Mouse (Mus musculus): ENCODE measurements around the gene Timm8b. TPM values are rescaled to one million over a fixed set of nuclear protein-coding genes. Genes with fewer than 3 reads are reported as not detected.

Timm8b gene
- total and polyA plus RNA-seq, 2 experiments from 2014 or later: 193 to 404 TPM

- DNase-seq (ENCODE audit: low spot score): no peak
- H3K27ac ChIP-seq (ENCODE audit: low read depth, low read length): no peak overlapping the region
- H3K9ac ChIP-seq (replicated peaks; ENCODE audit: low read length, poor library complexity, severe bottlenecking): no peak overlapping the region
- peaks cover under 1% of the 10 kb centered on the region; the same call in 1 of the 2 replicates for H3K4me1 ChIP-seq (ENCODE audit: insufficient read depth, low read length)
- no peak overlapping the region for H3K4me2 ChIP-seq (ENCODE audit: low read depth, low read length, poor library complexity, severe bottlenecking)
- H3K36me3 ChIP-seq (ENCODE audit: insufficient read depth, low read length): peaks cover 45% of the 10 kb centered on the region
- TF ChIP-seq CTCF (IDR thresholded peaks at IDR 0.05): no peak
- no peaks in the 10 kb centered on the region for H3K9me3 ChIP-seq (ENCODE audit: low read length)
- no peak for ATAC-seq (ENCODE audit: low FRiP score)
- 94% methylated on average over 8 of the region's 8 CpGs for WGBS
- H3K4me3 ChIP-seq (ENCODE audit: low read depth, low read length): no peak overlapping the region
- H3K27me3 ChIP-seq (ENCODE audit: insufficient read depth, low read length): no peaks in the 10 kb centered on the region
These were observed 6.7 kb upstream of the Timm8b start for GRCm38 (mm10) chr9:50596973-50597372.

GRCm38 (mm10) chr9:50601536-50601935 lies 2.2 kb upstream of the Timm8b start:
- Histone ChIP-seq H3K4me3 (ENCODE audit: low read depth, low read length) (no peak overlapping the region), H3K4me2 (ENCODE audit: low read depth, low read length, poor library complexity, severe bottlenecking) (no peak overlapping the region), H3K9ac (replicated peaks; ENCODE audit: low read length, poor library complexity, severe bottlenecking) (no peak overlapping the region), H3K36me3 (ENCODE audit: insufficient read depth, low read length) (peaks cover 36% of the 10 kb centered on the region), H3K4me1 (ENCODE audit: insufficient read depth, low read length) (peaks cover 14% of the 10 kb centered on the region), H3K9me3 (ENCODE audit: low read length) (no peaks in the 10 kb centered on the region), H3K27me3 (ENCODE audit: insufficient read depth, low read length) (no peaks in the 10 kb centered on the region), H3K27ac (ENCODE audit: low read depth, low read length) (no peak overlapping the region)
- ATAC-seq (ENCODE audit: low FRiP score) (no peak), DNase-seq (ENCODE audit: low spot score) (no peak)
- TF ChIP-seq CTCF (IDR thresholded peaks at IDR 0.05): no peak
- 79% methylated on average over 6 of the region's 6 CpGs for WGBS

GRCm38 (mm10) chr9:50602055-50602845 lies 1.5 kb upstream of the Timm8b start:
- ATAC-seq (ENCODE audit: low FRiP score): no peak
- DNase-seq (ENCODE audit: low spot score): no peak
- peaks cover 14% of the 10 kb centered on the region for H3K4me1 ChIP-seq (ENCODE audit: insufficient read depth, low read length)
- no peaks in the 10 kb centered on the region for H3K9me3 ChIP-seq (ENCODE audit: low read length)
- WGBS: 98% methylated on average over 7 of the region's 7 CpGs
- TF ChIP-seq CTCF (IDR thresholded peaks at IDR 0.05): no peak
- no peaks in the 10 kb centered on the region for H3K27me3 ChIP-seq (ENCODE audit: insufficient read depth, low read length)
- no peak overlapping the region for H3K27ac ChIP-seq (ENCODE audit: low read depth, low read length)
- H3K4me3 ChIP-seq (ENCODE audit: low read depth, low read length): peak overlapping the region; percentile 63
- peaks cover 30% of the 10 kb centered on the region for H3K36me3 ChIP-seq (ENCODE audit: insufficient read depth, low read length)
- peak overlapping the region; percentile 76; the same call in 1 of the 2 replicates for H3K9ac ChIP-seq (replicated peaks; ENCODE audit: low read length, poor library complexity, severe bottlenecking)
- peak overlapping the region; percentile 55 for H3K4me2 ChIP-seq (ENCODE audit: low read depth, low read length, poor library complexity, severe bottlenecking)

- peak overlapping the region; percentile 89 for H3K27ac ChIP-seq (ENCODE audit: low read depth, low read length)
- peak overlapping the region; percentile 55 for H3K4me2 ChIP-seq (ENCODE audit: low read depth, low read length, poor library complexity, severe bottlenecking)
- H3K9ac ChIP-seq (replicated peaks; ENCODE audit: low read length, poor library complexity, severe bottlenecking): peak overlapping the region; percentile 76
- ATAC-seq (ENCODE audit: low FRiP score) (peak; percentile 87; the same call in 1 of the 2 replicates), DNase-seq (ENCODE audit: low spot score) (no peak)
- no peak; the same call in 1 of the 2 replicates for TF ChIP-seq CTCF (IDR thresholded peaks at IDR 0.05)
- H3K36me3 ChIP-seq (ENCODE audit: insufficient read depth, low read length): peaks cover 21% of the 10 kb centered on the region
- H3K9me3 ChIP-seq (ENCODE audit: low read length): no peaks in the 10 kb centered on the region
- H3K4me1 ChIP-seq (ENCODE audit: insufficient read depth, low read length): peaks cover 14% of the 10 kb centered on the region
- no peaks in the 10 kb centered on the region for H3K27me3 ChIP-seq (ENCODE audit: insufficient read depth, low read length)
- 0% methylated on average over 24 of the region's 24 CpGs for WGBS
- H3K4me3 ChIP-seq (ENCODE audit: low read depth, low read length): peak overlapping the region; percentile 63
These were observed 251 bp downstream of the Timm8b start for GRCm38 (mm10) chr9:50603998-50604324.

- H3K4me2 ChIP-seq (ENCODE audit: low read depth, low read length, poor library complexity, severe bottlenecking): peak overlapping the region; percentile 55
- DNase-seq (ENCODE audit: low spot score) (no peak), ATAC-seq (ENCODE audit: low FRiP score) (no peak)
- TF ChIP-seq CTCF (IDR thresholded peaks at IDR 0.05): no peak
- no peaks in the 10 kb centered on the region for H3K27me3 ChIP-seq (ENCODE audit: insufficient read depth, low read length)
- no peaks in the 10 kb centered on the region for H3K9me3 ChIP-seq (ENCODE audit: low read length)
- H3K36me3 ChIP-seq (ENCODE audit: insufficient read depth, low read length): peaks cover 17% of the 10 kb centered on the region
- peaks cover 14% of the 10 kb centered on the region for H3K4me1 ChIP-seq (ENCODE audit: insufficient read depth, low read length)
- 4% methylated on average over 6 of the region's 6 CpGs for WGBS
- H3K4me3 ChIP-seq (ENCODE audit: low read depth, low read length): peak overlapping the region; percentile 63
- H3K9ac ChIP-seq (replicated peaks; ENCODE audit: low read length, poor library complexity, severe bottlenecking): peak overlapping the region; percentile 76
- peak overlapping the region; percentile 89 for H3K27ac ChIP-seq (ENCODE audit: low read depth, low read length)
These were observed 628 bp downstream of the Timm8b start for GRCm38 (mm10) chr9:50604338-50604737.

GRCm38 (mm10) chr9:50612115-50612514 lies 8.4 kb downstream of the Timm8b start:
- WGBS: 90% methylated on average over 4 of the region's 4 CpGs

More at GRCm38 (mm10) chr9:50612115-50612514, 8.4 kb downstream of the Timm8b start:
- TF ChIP-seq CTCF (IDR thresholded peaks at IDR 0.05): no peak
- Histone ChIP-seq H3K27ac (ENCODE audit: low read depth, low read length) (no peak overlapping the region), H3K4me3 (ENCODE audit: low read depth, low read length) (no peak overlapping the region), H3K4me2 (ENCODE audit: low read depth, low read length, poor library complexity, severe bottlenecking) (no peak overlapping the region), H3K4me1 (ENCODE audit: insufficient read depth, low read length) (peaks cover 6% of the 10 kb centered on the region; the same call in 1 of the 2 replicates), H3K27me3 (ENCODE audit: insufficient read depth, low read length) (no peaks in the 10 kb centered on the region), H3K9ac (replicated peaks; ENCODE audit: low read length, poor library complexity, severe bottlenecking) (no peak overlapping the region), H3K36me3 (ENCODE audit: insufficient read depth, low read length) (peaks cover 38% of the 10 kb centered on the region), H3K9me3 (ENCODE audit: low read length) (no peaks in the 10 kb centered on the region)
- ATAC-seq (ENCODE audit: low FRiP score) (no peak), DNase-seq (ENCODE audit: low spot score) (no peak)
